8 mouse cellular contexts compared by ENCODE assay signal in the genomic region with DNA sequence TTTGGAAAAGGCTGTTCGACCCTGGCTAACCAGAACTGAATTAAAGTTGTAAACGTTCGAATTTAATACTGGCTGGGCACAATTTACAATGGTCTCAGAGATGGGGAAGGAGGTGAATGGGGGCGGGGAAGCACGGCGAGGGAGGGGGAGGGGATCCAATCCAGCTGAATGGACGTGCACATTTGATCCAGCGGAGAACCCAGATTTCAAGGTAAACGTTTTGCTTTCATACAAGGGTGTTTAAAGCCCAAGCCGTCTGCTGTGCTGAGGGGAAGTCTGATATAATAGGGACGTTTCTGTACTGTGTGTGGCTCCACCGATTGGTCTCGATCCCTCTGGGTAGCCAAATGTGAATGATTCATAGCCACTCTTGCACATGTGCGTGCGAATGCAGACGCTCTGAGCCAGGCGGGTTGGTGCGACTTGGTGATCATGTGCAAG. TPM values are rescaled to one million over a fixed set of nuclear protein-coding genes. Genes with fewer than 3 reads are reported as not detected.
DNase-seq lines count a peak whose midpoint lies in the region; ATAC-seq and TF ChIP-seq lines count a peak whose summit lies in the region.

No protein-coding gene starts in this region.

- under 1% methylated on average over 18 of the region's 18 CpGs for WGBS in heart, embryonic 13.5 days
- WGBS in heart, adult 2 months, result 2% methylated on average over 18 of the region's 18 CpGs
- under 1% methylated on average over 18 of the region's 18 CpGs for WGBS in hindbrain, embryonic 10.5 days
- under 1% methylated on average over 18 of the region's 18 CpGs for WGBS in limb, embryonic 11.5 days

- no peak for TF ChIP-seq CTCF in heart, adult 2 months (IDR thresholded peaks at IDR 0.05)

- peak overlapping the region; percentile 80 for H3K4me3 ChIP-seq in heart, embryonic 13.5 days
- no peak overlapping the region for H3K4me3 ChIP-seq in heart, adult 2 months
- peak overlapping the region; percentile 82 for H3K4me3 ChIP-seq in hindbrain, embryonic 10.5 days
- H3K4me3 ChIP-seq in limb, embryonic 11.5 days (ENCODE audit: low read depth, low read length), result peak overlapping the region; percentile 64

- TF ChIP-seq POLR2A in heart, adult 2 months (IDR thresholded peaks at IDR 0.05; ENCODE audit: insufficient read depth, low read depth, low read length), result no peak

- peak overlapping the region; percentile 89 for H3K9ac ChIP-seq in heart, embryonic 13.5 days
- H3K9ac ChIP-seq in heart, adult 2 months (ENCODE audit: low read depth, low read length), result no peak overlapping the region
- no peak overlapping the region for H3K9ac ChIP-seq in limb, embryonic 11.5 days (ENCODE audit: low read length)

- peaks cover 43% of the 10 kb centered on the region for H3K27me3 ChIP-seq in heart, embryonic 13.5 days (replicated peaks)
- H3K27me3 ChIP-seq in heart, adult 2 months (ENCODE audit: control insufficient read depth, insufficient read depth, low read length), result peaks cover 18% of the 10 kb centered on the region
- H3K27me3 ChIP-seq in hindbrain, embryonic 10.5 days (ENCODE audit: insufficient read depth, poor library complexity, severe bottlenecking), result peaks cover 35% of the 10 kb centered on the region
- H3K27me3 ChIP-seq in limb, embryonic 11.5 days (ENCODE audit: control insufficient read depth, insufficient read depth, low read length), result peaks cover 6% of the 10 kb centered on the region

- peaks cover 11% of the 10 kb centered on the region for H3K4me1 ChIP-seq in heart, embryonic 13.5 days
- H3K4me1 ChIP-seq in heart, adult 2 months (ENCODE audit: control insufficient read depth, insufficient read depth, low read length), result peaks cover 1% of the 10 kb centered on the region; the same call in 1 of the 2 replicates
- peaks cover 28% of the 10 kb centered on the region for H3K4me1 ChIP-seq in hindbrain, embryonic 10.5 days (replicated peaks)
- peaks cover 3% of the 10 kb centered on the region; the same call in 1 of the 2 replicates for H3K4me1 ChIP-seq in limb, embryonic 11.5 days (ENCODE audit: control insufficient read depth, insufficient read depth, low read length)

- H3K36me3 ChIP-seq in heart, embryonic 13.5 days, result no peaks in the 10 kb centered on the region
- H3K36me3 ChIP-seq in heart, adult 2 months (ENCODE audit: control insufficient read depth, insufficient read depth, low read length), result no peaks in the 10 kb centered on the region
- H3K36me3 ChIP-seq in hindbrain, embryonic 10.5 days, result peaks cover 17% of the 10 kb centered on the region
- no peaks in the 10 kb centered on the region for H3K36me3 ChIP-seq in limb, embryonic 11.5 days (ENCODE audit: control insufficient read depth, insufficient read depth, low read length)

- peak overlapping the region; percentile 86; the same call in 1 of the 2 replicates for H3K27ac ChIP-seq in heart, embryonic 13.5 days (replicated peaks)
- no peak overlapping the region for H3K27ac ChIP-seq in heart, adult 2 months
- peak overlapping the region; percentile 97 for H3K27ac ChIP-seq in hindbrain, embryonic 10.5 days
- H3K27ac ChIP-seq in limb, embryonic 11.5 days (replicated peaks; ENCODE audit: low read depth, low read length), result no peak overlapping the region

- H3K9me3 ChIP-seq in heart, embryonic 13.5 days, result no peaks in the 10 kb centered on the region
- no peaks in the 10 kb centered on the region for H3K9me3 ChIP-seq in hindbrain, embryonic 10.5 days
- H3K9me3 ChIP-seq in limb, embryonic 11.5 days (ENCODE audit: control insufficient read depth, low read length), result no peaks in the 10 kb centered on the region

- H3K4me2 ChIP-seq in heart, embryonic 13.5 days, result peak overlapping the region; percentile 92
- H3K4me2 ChIP-seq in limb, embryonic 11.5 days (ENCODE audit: low read depth, severe bottlenecking), result peak overlapping the region; percentile 67

- no peak for TF ChIP-seq EP300 in heart, adult 2 months (IDR thresholded peaks at IDR 0.05; ENCODE audit: insufficient read depth, low read depth, low read length)

- ATAC-seq in heart, embryonic 13.5 days (ENCODE audit: extremely low read depth, insufficient number of reproducible peaks, low FRiP score, low TSS enrichment), result no peak
- ATAC-seq in limb, embryonic 11.5 days (ENCODE audit: insufficient number of reproducible peaks, low FRiP score, low TSS enrichment, low read depth), result no peak

- intact Hi-C loops in heart, adult 2 months (cut with DNase I), result no loop called here

- DNase-seq in heart, adult 2 months, result no peak
- peak; percentile 63 to 64 for DNase-seq in cerebellum, postnatal 10 days
- DNase-seq in hindbrain, embryonic 10.5 days (ENCODE audit: low spot score), result peak; percentile 55
- peak; percentile 54 for DNase-seq in limb, embryonic 11.5 days (ENCODE audit: low spot score)
- DNase-seq in right cerebral cortex, postnatal 10 days (ENCODE audit: low spot score in 2 of 2), result peak; percentile 69 to 78
- DNase-seq in B cell, adult 2 months, result no peak
- DNase-seq in kidney, adult 18-20 months, result no peak

- no peaks in the 10 kb centered on the region for H3K79me2 ChIP-seq in heart, adult 2 months (replicated peaks; ENCODE audit: control insufficient read depth, insufficient read depth, low read length)

RNA-seq across cellular contexts. Expression of gene Slitrk5, which starts 2.0 kb away (rescaled TPM):
- 12.5 and 13.1 TPM in 2 replicates for polyA plus RNA-seq in heart, embryonic 13.5 days (2015; fragmentation: Nextera tagmentation; extraction: Ambion mirVana)
- total RNA-seq in heart, adult 2 months (2021), result not detected
- polyA plus RNA-seq in heart, adult 2 months (2012; rRNA removed), result 0.12 TPM in 2 replicates
- polyA plus RNA-seq in hindbrain, embryonic 10.5 days (2016; fragmentation: Nextera tagmentation; extraction: Ambion mirVana), result 13.4 and 16.1 TPM in 2 replicates
- 6.3 and 6.4 TPM in 2 replicates for polyA plus RNA-seq in limb, embryonic 11.5 days (2014; fragmentation: Nextera tagmentation; extraction: Ambion mirVana)

Comparison
In these comparisons a context has a peak if more than half of its experiments do, and no peak if none do; other contexts are left out.
1. H3K27ac ChIP-seq: peak in heart, embryonic 13.5 days (single experiment) and hindbrain, embryonic 10.5 days (single experiment); none in heart, adult 2 months (single experiment) and limb, embryonic 11.5 days (single experiment).
2. DNase-seq: peak in cerebellum, postnatal 10 days (2 of 2), hindbrain, embryonic 10.5 days (single experiment), limb, embryonic 11.5 days (single experiment) and right cerebral cortex, postnatal 10 days (2 of 2); none in heart, adult 2 months (0 of 2), B cell, adult 2 months (0 of 2) and kidney, adult 18-20 months (single experiment).